Mouse (Mus musculus): ENCODE results near the gene Gm9936.
A peak's percentile ranks its signal among the peaks of the same experiment; 100 is the strongest.

- TF ChIP-seq CTCF (conservative IDR thresholded peaks at IDR 0.05; ENCODE audit: low read length): peak; percentile 85
- no peak for TF ChIP-seq POU5F1 (IDR thresholded peaks at IDR 0.05; ENCODE audit: borderline replicate concordance, low read length)
These were observed 34.3 kb downstream of the Gm9936 start for GRCm38 (mm10) chr5:114824197-114824596.
